Mouse (Mus musculus): ENCODE measurements around the gene 2010111I01Rik. TPM values are rescaled to one million over a fixed set of nuclear protein-coding genes. Genes with fewer than 3 reads are reported as not detected.

The 2010111I01Rik gene
- polyA plus RNA-seq, 1 experiment from 2014 or later = 23.9 TPM

- no peak overlapping the region for H3K9ac ChIP-seq
- WGBS = 93% methylated on average over 4 of the region's 4 CpGs
- H3K4me2 ChIP-seq = no peak overlapping the region
- H3K27me3 ChIP-seq = no peaks in the 10 kb centered on the region
- H3K27ac ChIP-seq = no peak overlapping the region
- H3K9me3 ChIP-seq (replicated peaks) = no peaks in the 10 kb centered on the region
- H3K4me1 ChIP-seq = no peaks in the 10 kb centered on the region
- ATAC-seq = no peak
- no peaks in the 10 kb centered on the region for H3K36me3 ChIP-seq (ENCODE audit: poor library complexity, severe bottlenecking)
- H3K4me3 ChIP-seq = no peak overlapping the region
These were observed 24.9 kb upstream of the 2010111I01Rik start for GRCm38 (mm10) chr13:62939797-62940196.

GRCm38 (mm10) chr13:62940721-62941120, 24.0 kb upstream of the 2010111I01Rik start:
- H3K9me3 ChIP-seq (replicated peaks) = no peaks in the 10 kb centered on the region
- no peak overlapping the region for H3K9ac ChIP-seq
- no peak overlapping the region for H3K4me3 ChIP-seq
- 86% methylated on average over 4 of the region's 4 CpGs for WGBS
- H3K27ac ChIP-seq = no peak overlapping the region
- H3K27me3 ChIP-seq = no peaks in the 10 kb centered on the region
- no peak for ATAC-seq
- H3K36me3 ChIP-seq (ENCODE audit: poor library complexity, severe bottlenecking) = no peaks in the 10 kb centered on the region
- H3K4me2 ChIP-seq = no peak overlapping the region
- H3K4me1 ChIP-seq = no peaks in the 10 kb centered on the region

- no peak for ATAC-seq
- Histone ChIP-seq H3K27ac (no peak overlapping the region), H3K4me1 (no peaks in the 10 kb centered on the region), H3K4me3 (no peak overlapping the region), H3K27me3 (no peaks in the 10 kb centered on the region), H3K4me2 (no peak overlapping the region), H3K9ac (no peak overlapping the region), H3K9me3 (replicated peaks) (no peaks in the 10 kb centered on the region), H3K36me3 (ENCODE audit: poor library complexity, severe bottlenecking) (no peaks in the 10 kb centered on the region)
- 77% methylated on average over 17 of the region's 17 CpGs for WGBS
These were observed 23.2 kb upstream of the 2010111I01Rik start for GRCm38 (mm10) chr13:62941341-62942005.

GRCm38 (mm10) chr13:62943274-62943830, 21.3 kb upstream of the 2010111I01Rik start:
- ATAC-seq = no peak
- Histone ChIP-seq H3K27ac (no peak overlapping the region), H3K36me3 (ENCODE audit: poor library complexity, severe bottlenecking) (no peaks in the 10 kb centered on the region), H3K4me3 (no peak overlapping the region), H3K9ac (no peak overlapping the region), H3K4me2 (no peak overlapping the region), H3K4me1 (no peaks in the 10 kb centered on the region), H3K9me3 (replicated peaks) (no peaks in the 10 kb centered on the region), H3K27me3 (no peaks in the 10 kb centered on the region)
- WGBS = 76% methylated on average over 7 of the region's 7 CpGs

GRCm38 (mm10) chr13:62944109-62944508, 20.6 kb upstream of the 2010111I01Rik start:
- Histone ChIP-seq H3K4me2 (no peak overlapping the region), H3K27ac (no peak overlapping the region), H3K36me3 (ENCODE audit: poor library complexity, severe bottlenecking) (no peaks in the 10 kb centered on the region), H3K4me3 (no peak overlapping the region), H3K9me3 (replicated peaks) (no peaks in the 10 kb centered on the region), H3K9ac (no peak overlapping the region), H3K4me1 (no peaks in the 10 kb centered on the region), H3K27me3 (no peaks in the 10 kb centered on the region)
- ATAC-seq = no peak
- WGBS = 73% methylated on average over 6 of the region's 6 CpGs

GRCm38 (mm10) chr13:62949560-62950188, 15.0 kb upstream of the 2010111I01Rik start:
- 24% methylated on average over 4 of the region's 4 CpGs for WGBS
- H3K36me3 ChIP-seq (ENCODE audit: poor library complexity, severe bottlenecking) = no peaks in the 10 kb centered on the region
- H3K4me3 ChIP-seq = no peak overlapping the region
- H3K4me1 ChIP-seq = no peaks in the 10 kb centered on the region
- H3K27ac ChIP-seq = no peak overlapping the region
- no peaks in the 10 kb centered on the region for H3K27me3 ChIP-seq
- H3K9ac ChIP-seq = no peak overlapping the region
- no peaks in the 10 kb centered on the region for H3K9me3 ChIP-seq (replicated peaks)
- no peak for ATAC-seq
- H3K4me2 ChIP-seq = no peak overlapping the region

- no peak for ATAC-seq
- no peaks in the 10 kb centered on the region for H3K27me3 ChIP-seq
- H3K9ac ChIP-seq = no peak overlapping the region
- H3K36me3 ChIP-seq (ENCODE audit: poor library complexity, severe bottlenecking) = no peaks in the 10 kb centered on the region
- H3K27ac ChIP-seq = no peak overlapping the region
- H3K4me3 ChIP-seq = no peak overlapping the region
- 67% methylated on average over 1 of the region's 1 CpGs for WGBS
- no peak overlapping the region for H3K4me2 ChIP-seq
- no peaks in the 10 kb centered on the region for H3K9me3 ChIP-seq (replicated peaks)
- no peaks in the 10 kb centered on the region for H3K4me1 ChIP-seq
These were observed 13.1 kb upstream of the 2010111I01Rik start for GRCm38 (mm10) chr13:62951606-62952005.

GRCm38 (mm10) chr13:62952047-62952446, 12.6 kb upstream of the 2010111I01Rik start:
- no peaks in the 10 kb centered on the region for H3K4me1 ChIP-seq
- ATAC-seq = no peak
- no peaks in the 10 kb centered on the region for H3K27me3 ChIP-seq
- H3K4me2 ChIP-seq = no peak overlapping the region
- 73% methylated on average over 3 of the region's 3 CpGs for WGBS
- H3K4me3 ChIP-seq = no peak overlapping the region
- no peak overlapping the region for H3K9ac ChIP-seq
- H3K27ac ChIP-seq = no peak overlapping the region
- no peaks in the 10 kb centered on the region for H3K36me3 ChIP-seq (ENCODE audit: poor library complexity, severe bottlenecking)
- no peaks in the 10 kb centered on the region for H3K9me3 ChIP-seq (replicated peaks)

GRCm38 (mm10) chr13:62952624-62953023, 12.1 kb upstream of the 2010111I01Rik start:
- Histone ChIP-seq H3K4me3 (no peak overlapping the region), H3K4me2 (no peak overlapping the region), H3K9ac (no peak overlapping the region), H3K27me3 (no peaks in the 10 kb centered on the region), H3K27ac (no peak overlapping the region), H3K9me3 (replicated peaks) (no peaks in the 10 kb centered on the region), H3K4me1 (no peaks in the 10 kb centered on the region), H3K36me3 (ENCODE audit: poor library complexity, severe bottlenecking) (no peaks in the 10 kb centered on the region)
- 87% methylated on average over 3 of the region's 3 CpGs for WGBS
- no peak for ATAC-seq

- no peak overlapping the region for H3K4me3 ChIP-seq
- 82% methylated on average over 6 of the region's 6 CpGs for WGBS
These were observed 8.7 kb upstream of the 2010111I01Rik start for GRCm38 (mm10) chr13:62955997-62956396.

GRCm38 (mm10) chr13:62956776-62957175, 7.9 kb upstream of the 2010111I01Rik start:
- Histone ChIP-seq H3K27ac (no peak overlapping the region), H3K27me3 (no peaks in the 10 kb centered on the region), H3K4me2 (no peak overlapping the region), H3K4me1 (no peaks in the 10 kb centered on the region), H3K9me3 (replicated peaks) (no peaks in the 10 kb centered on the region), H3K9ac (no peak overlapping the region), H3K4me3 (no peak overlapping the region), H3K36me3 (ENCODE audit: poor library complexity, severe bottlenecking) (no peaks in the 10 kb centered on the region)
- ATAC-seq = no peak
- WGBS = 89% methylated on average over 10 of the region's 10 CpGs

More at GRCm38 (mm10) chr13:62955997-62956396, 8.7 kb upstream of the 2010111I01Rik start:
- no peak overlapping the region for H3K27ac ChIP-seq
- H3K4me1 ChIP-seq = no peaks in the 10 kb centered on the region
- no peak overlapping the region for H3K9ac ChIP-seq
- ATAC-seq = no peak
- H3K36me3 ChIP-seq (ENCODE audit: poor library complexity, severe bottlenecking) = no peaks in the 10 kb centered on the region
- H3K27me3 ChIP-seq = no peaks in the 10 kb centered on the region
- no peaks in the 10 kb centered on the region for H3K9me3 ChIP-seq (replicated peaks)
- H3K4me2 ChIP-seq = no peak overlapping the region

GRCm38 (mm10) chr13:62963358-62963757, 1.3 kb upstream of the 2010111I01Rik start:
- H3K4me3 ChIP-seq = no peak overlapping the region
- peaks cover 3% of the 10 kb centered on the region; the same call in 1 of the 2 replicates for H3K27me3 ChIP-seq
- WGBS = 88% methylated on average over 2 of the region's 2 CpGs
- H3K4me2 ChIP-seq = no peak overlapping the region
- ATAC-seq = no peak
- peaks cover 10% of the 10 kb centered on the region for H3K4me1 ChIP-seq
- H3K36me3 ChIP-seq (ENCODE audit: poor library complexity, severe bottlenecking) = no peaks in the 10 kb centered on the region
- H3K27ac ChIP-seq = no peak overlapping the region
- H3K9me3 ChIP-seq (replicated peaks) = no peaks in the 10 kb centered on the region
- H3K9ac ChIP-seq = no peak overlapping the region
